Mouse (Mus musculus) thymus, postnatal 36 days (tissue): ENCODE results near the gene Traf4.

Experiments
- DNase-seq, 2 experiments: peaks; one replicate each; pipeline ENCODE4 v3.0.0; 2022; ENCODE audit warnings: mixed read lengths in 2 of 2

Gene Traf4

GRCm38 (mm10) chr11:78165761-78166109, 346 bp upstream of the Traf4 start:
- DNase-seq: no peak

GRCm38 (mm10) chr11:78164604-78164923, 825 bp downstream of the Traf4 start:
- DNase-seq: no peak

GRCm38 (mm10) chr11:78163681-78164603, 1.4 kb downstream of the Traf4 start:
- DNase-seq: peak; percentile 76 to 85

- no peak for DNase-seq
Measured at GRCm38 (mm10) chr11:78163045-78163444, 2.3 kb downstream of the Traf4 start.

GRCm38 (mm10) chr11:78162504-78162903, 2.9 kb downstream of the Traf4 start:
- peak in 1 of 2 experiments; percentile 22 for DNase-seq

- peak in 1 of 2 experiments; percentile 15 for DNase-seq
Measured at GRCm38 (mm10) chr11:78161968-78162367, 3.4 kb downstream of the Traf4 start.

- no peak for DNase-seq
Measured at GRCm38 (mm10) chr11:78161169-78161568, 4.2 kb downstream of the Traf4 start.

GRCm38 (mm10) chr11:78160675-78161074, 4.7 kb downstream of the Traf4 start:
- DNase-seq: no peak

GRCm38 (mm10) chr11:78160171-78160570, 5.2 kb downstream of the Traf4 start:
- DNase-seq: peak in 1 of 2 experiments; percentile 13

- DNase-seq: peak in 1 of 2 experiments; percentile 40
Measured at GRCm38 (mm10) chr11:78159557-78159956, 5.8 kb downstream of the Traf4 start.

- DNase-seq: peak; percentile 74 to 77
Measured at GRCm38 (mm10) chr11:78159096-78159495, 6.3 kb downstream of the Traf4 start.

- no peak for DNase-seq
Measured at GRCm38 (mm10) chr11:78156156-78156699, 9.2 kb downstream of the Traf4 start.

GRCm38 (mm10) chr11:78155674-78156073, 9.7 kb downstream of the Traf4 start:
- DNase-seq: no peak

- no peak for DNase-seq
Measured at GRCm38 (mm10) chr11:78153778-78154177, 11.6 kb downstream of the Traf4 start.

- no peak for DNase-seq
Measured at GRCm38 (mm10) chr11:78152299-78153231, 12.8 kb downstream of the Traf4 start.

- peak in 1 of 2 experiments; percentile 22 for DNase-seq
Measured at GRCm38 (mm10) chr11:78151161-78151560, 14.2 kb downstream of the Traf4 start.

GRCm38 (mm10) chr11:78146707-78147543, 18.5 kb downstream of the Traf4 start:
- no peak for DNase-seq

- peak in 1 of 2 experiments; percentile 16 for DNase-seq
Measured at GRCm38 (mm10) chr11:78146168-78146567, 19.2 kb downstream of the Traf4 start.

- DNase-seq: no peak
Measured at GRCm38 (mm10) chr11:78143520-78143919, 21.9 kb downstream of the Traf4 start.

- no peak for DNase-seq
Measured at GRCm38 (mm10) chr11:78140665-78141064, 24.7 kb downstream of the Traf4 start.

GRCm38 (mm10) chr11:78138023-78138422, 27.4 kb downstream of the Traf4 start:
- DNase-seq: no peak

- no peak for DNase-seq
Measured at GRCm38 (mm10) chr11:78137584-78137983, 27.8 kb downstream of the Traf4 start.
